Mouse (Mus musculus) G1E (cell line): ENCODE data around the gene Sema4a.

ENCODE experiments used
- CTCF ChIP-seq: IDR thresholded peaks from 2 replicates; pipeline ENCODE4 v1.5.1; 2012; ENCODE audit warnings: low read depth, low read length, inconsistent platforms, mixed read lengths
- GATA1 ChIP-seq: IDR thresholded peaks from 2 replicates; pipeline ENCODE4 v1.6.1; 2012; ENCODE audit warnings: borderline replicate concordance, low read length, inconsistent platforms, mixed read lengths
- POLR2AphosphoS5 ChIP-seq: IDR thresholded peaks from 2 replicates; pipeline ENCODE4 v1.6.1; 2012; ENCODE audit warnings: low read depth, low read length, inconsistent platforms; ENCODE audit not compliant: insufficient replicate concordance
- TAL1 ChIP-seq: conservative IDR thresholded peaks from 2 replicates; pipeline ENCODE4 v1.6.1; 2012; ENCODE audit warnings: low read depth, low read length, inconsistent platforms, mixed read lengths

DNA sequence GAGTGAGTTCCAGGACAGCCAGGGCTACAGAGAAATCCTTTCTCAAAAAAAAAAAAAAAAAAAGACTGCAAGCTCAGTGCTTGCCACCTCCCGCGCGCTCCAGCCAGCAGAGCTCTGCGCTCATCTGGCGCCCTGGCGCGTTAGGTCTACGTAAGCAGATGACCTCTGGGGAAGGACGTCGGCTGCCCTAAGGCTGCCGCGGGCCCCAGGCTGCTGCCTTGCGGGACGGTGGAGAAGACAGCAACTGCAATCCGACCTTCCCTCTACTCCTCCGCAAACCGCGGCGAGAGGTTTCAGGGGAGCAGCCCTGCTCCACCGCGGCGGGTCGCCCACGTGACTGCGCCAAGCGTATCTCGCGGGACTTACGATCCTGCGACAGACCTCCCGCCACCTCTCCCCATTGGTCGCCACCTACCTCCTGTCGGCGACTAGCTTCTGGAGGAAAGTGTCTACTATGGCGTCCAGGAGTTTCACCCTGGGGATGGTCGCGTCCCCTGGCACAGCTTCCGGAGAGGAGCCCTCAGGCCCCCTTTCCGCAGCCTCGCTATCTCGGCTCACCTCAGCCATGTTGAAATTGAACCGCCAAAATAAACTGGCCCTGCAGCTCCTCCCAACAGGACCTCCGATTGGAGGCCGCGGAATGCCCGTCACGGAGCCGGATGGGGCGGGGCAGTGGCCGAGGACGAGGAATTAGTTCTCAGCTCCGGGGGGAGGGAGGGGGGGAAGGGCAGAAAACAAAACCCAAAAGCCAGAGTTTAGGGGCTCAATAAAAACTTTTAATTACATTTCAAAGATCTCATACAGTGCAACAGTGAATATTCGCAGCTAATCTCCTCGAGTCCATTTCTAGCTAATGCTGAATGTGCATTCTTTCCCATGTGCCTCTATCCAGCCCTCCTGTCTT lies 51.0 kb downstream of the Sema4a start, which contains the start of gene Pmf1:
- TF ChIP-seq CTCF (no peak), POLR2AphosphoS5 (0 out of 2 replicates have a peak, but pooled peaks have one; percentile 64), TAL1 (no peak), GATA1 (no peak)
